Mouse (Mus musculus) small intestine, adult 2 months (tissue): ENCODE measurements at regions not wholly inside any gene's neighbourhood (a gene's known extent, or its start where the extent isn't known, plus 50 kb on each side); places are given as distances from the start of the nearest gene placed in this dataset.
A peak's percentile ranks its signal among the peaks of the same experiment; 100 is the strongest.
"Not testable (repeated sequence)": the region's sequence is repeated elsewhere in the genome, so short reads cannot be mapped to it uniquely, and the experiment has no call there.

ENCODE experiments used
- H3K27ac ChIP-seq: fragments of 200-500 bp; 2 replicates; pipeline ENCODE4 v1.5.1; 2012; ENCODE audit warnings: low read depth, low read length, control low read depth, inconsistent platforms; ENCODE audit not compliant: insufficient read depth
- H3K27me3 ChIP-seq: fragments of 200-500 bp; 2 replicates; pipeline ENCODE4 v1.6.1; 2012; ENCODE audit warnings: mild to moderate bottlenecking, moderate library complexity, low read length, inconsistent platforms; ENCODE audit not compliant: control insufficient read depth, insufficient read depth
- H3K36me3 ChIP-seq: fragments of 200-500 bp; 2 replicates; pipeline ENCODE4 v1.6.1; 2012; ENCODE audit warnings: mild to moderate bottlenecking, low read length, control low read depth, inconsistent platforms; ENCODE audit not compliant: control insufficient read depth, insufficient read depth
- H3K4me1 ChIP-seq: fragments of 200-500 bp; 2 replicates; pipeline ENCODE4 v1.6.1; 2012; ENCODE audit warnings: low read length, inconsistent platforms, mixed read lengths; ENCODE audit not compliant: control insufficient read depth, insufficient read depth, insufficient read length
- H3K4me3 ChIP-seq: fragments of 200-500 bp; 2 replicates; pipeline ENCODE4 v1.5.1; 2012; ENCODE audit warnings: low read depth, mild to moderate bottlenecking, control low read depth, inconsistent platforms, low read length, moderate library complexity
- WGBS: fragments of 180-500 bp; shearing (Covaris S2); methylation state at CpG from one replicate; pipeline ENCODE4 v1.1.7; 2018; 5-methylcytosine and 5-hydroxymethylcytosine counted together

DNA sequence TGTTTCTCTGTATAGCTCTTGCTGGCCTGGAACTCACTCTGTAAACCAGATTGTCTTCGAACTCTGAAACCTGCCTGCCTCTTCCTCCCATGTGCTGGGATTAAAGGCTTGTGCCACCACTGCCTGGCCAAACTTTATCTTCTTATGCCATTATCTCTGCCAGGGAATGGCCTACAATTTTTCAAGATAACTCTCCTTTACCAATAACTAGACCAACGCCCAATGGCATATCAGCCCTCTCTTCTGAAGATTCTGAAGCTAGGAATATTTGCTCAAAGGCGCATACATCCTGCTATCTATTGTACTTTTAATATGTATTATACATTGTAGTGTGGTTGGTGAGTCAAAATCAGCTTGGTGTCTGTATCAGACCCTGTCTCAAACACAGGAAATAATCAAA is 235.4 kb upstream of the Cts3 start:
- not testable (repeated sequence) for H3K36me3 ChIP-seq, H3K27me3 ChIP-seq, H3K4me1 ChIP-seq, H3K4me3 ChIP-seq, H3K27ac ChIP-seq
- 72% methylated on average over 3 of the region's 3 CpGs for WGBS

DNA sequence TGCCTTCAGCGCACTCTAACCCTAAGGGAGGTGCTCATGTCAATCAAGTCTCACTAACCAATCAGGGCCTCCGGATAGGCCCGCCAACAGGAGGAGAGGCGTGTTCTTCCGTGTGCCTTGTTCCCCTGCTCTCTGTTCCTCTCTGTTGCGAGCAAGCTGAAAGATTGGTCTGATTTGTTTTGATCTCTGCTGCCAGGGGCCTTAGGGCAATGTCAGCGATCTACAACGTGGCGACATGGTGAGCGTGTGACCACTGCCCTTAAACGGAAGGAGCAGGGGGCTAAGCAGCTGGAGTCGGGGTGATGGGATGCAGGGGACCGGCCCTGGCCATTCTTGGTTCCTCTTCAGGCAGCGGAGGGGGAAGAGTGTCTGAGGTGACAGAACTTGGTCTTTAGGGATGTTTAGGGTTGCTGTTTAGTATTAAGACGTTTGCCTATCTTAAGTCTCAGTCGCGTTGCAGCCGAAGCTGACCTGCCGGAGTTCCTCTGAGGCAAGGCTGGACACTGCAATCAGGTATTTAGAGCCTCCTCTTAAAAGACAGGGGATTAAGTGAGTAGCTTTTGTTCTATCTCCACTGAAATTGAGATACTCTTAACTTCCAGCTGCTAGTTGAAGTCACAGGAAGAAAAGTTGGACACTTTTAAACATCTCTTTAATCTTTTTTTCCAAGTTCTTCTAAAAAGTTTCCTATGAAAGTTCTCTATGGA is 234.4 kb upstream of the Cts3 start:
- H3K36me3 ChIP-seq, H3K27ac ChIP-seq, H3K27me3 ChIP-seq, H3K4me1 ChIP-seq: not testable (repeated sequence)
- WGBS: 1% methylated on average over 19 of the region's 19 CpGs
- H3K4me3 ChIP-seq: peak overlapping the region; percentile 97

DNA sequence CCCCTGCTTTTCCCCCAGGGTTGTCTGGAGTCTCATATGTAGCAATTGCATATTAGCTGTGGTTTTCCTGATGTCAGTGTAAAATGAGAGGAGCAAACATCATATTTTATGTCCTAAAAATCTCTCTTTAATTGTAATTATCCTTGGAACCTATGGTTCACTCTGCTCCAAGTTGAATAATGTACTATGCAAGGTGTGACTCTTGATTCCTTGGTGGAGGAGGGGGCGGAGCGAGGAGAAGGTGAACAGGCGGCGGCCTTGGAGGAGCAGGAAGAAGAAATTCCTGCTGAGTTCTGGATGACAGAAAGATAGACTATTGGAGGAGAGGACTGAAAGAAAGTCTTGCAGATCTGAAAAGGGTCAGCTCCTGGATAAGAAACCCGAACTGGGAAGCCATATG is 233.8 kb upstream of the Cts3 start:
- H3K36me3 ChIP-seq, H3K4me1 ChIP-seq, H3K27ac ChIP-seq, H3K27me3 ChIP-seq: not testable (repeated sequence)
- 13% methylated on average over 5 of the region's 5 CpGs for WGBS
- peak overlapping the region; percentile 97 for H3K4me3 ChIP-seq

DNA sequence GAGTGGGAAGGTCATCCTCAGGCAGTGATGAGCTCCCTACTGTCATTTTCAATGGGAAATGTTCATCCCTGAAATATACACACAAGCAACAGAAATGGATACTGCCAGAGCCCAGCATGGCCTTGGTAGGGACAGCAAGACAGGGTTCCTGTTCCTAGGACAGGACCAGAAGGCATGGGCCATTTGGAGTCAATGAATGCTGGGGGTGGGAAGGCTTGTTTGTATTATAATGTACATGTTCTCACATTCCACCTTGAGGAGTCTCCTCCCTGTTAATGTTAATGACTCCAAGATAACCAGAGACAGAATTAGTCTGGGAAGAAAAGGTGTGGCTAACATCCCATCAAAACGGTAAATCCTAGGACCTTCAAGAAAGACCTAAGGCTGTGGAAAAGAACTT is 193.5 kb upstream of the Cts3 start:
- not testable (repeated sequence) for H3K36me3 ChIP-seq, H3K4me1 ChIP-seq, H3K27me3 ChIP-seq, H3K27ac ChIP-seq, H3K4me3 ChIP-seq
- WGBS: 86% methylated on average over 1 of the region's 1 CpGs
